Mouse (Mus musculus): ENCODE results near the gene Arl16.

DNA sequence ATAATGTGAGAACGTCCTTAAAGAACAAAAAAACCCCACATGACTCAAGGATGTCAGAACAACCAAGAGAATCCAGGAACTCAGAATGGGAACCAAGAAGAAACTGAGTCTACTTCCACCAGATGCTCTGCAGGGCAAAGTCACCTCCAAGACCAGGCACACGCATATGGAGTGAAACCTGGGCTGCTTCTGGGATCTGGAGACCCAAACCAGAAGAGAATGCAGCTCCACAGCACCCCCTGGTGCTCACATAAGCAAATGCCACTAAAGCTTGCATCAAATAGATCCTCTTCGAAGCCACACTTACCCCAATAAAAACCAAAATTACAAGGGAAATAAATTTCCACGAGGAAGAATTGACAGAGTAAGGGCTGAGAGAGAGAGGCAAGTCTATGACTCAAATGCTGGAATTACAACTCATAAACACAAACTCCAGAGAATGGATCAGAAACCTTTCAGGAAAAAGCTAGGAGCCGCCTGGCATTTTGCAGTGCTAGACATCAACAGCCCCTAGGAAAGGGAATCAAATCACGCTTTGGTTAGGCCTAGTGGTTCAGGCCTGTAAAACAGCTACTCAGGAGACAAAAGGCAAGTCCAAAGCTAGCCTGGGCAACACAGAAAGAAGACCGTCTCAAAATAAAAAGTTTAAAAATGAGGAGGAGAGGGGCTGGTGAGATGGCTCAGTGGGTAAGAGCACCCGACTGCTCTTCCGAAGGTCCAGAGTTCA is 43.7 kb downstream of the Arl16 start:
- TF ChIP-seq POLR2A (IDR thresholded peaks at IDR 0.05; ENCODE audit: insufficient read depth, low read depth, low read length) (no peak), CTCF (IDR thresholded peaks at IDR 0.05) (peak; percentile 93)
